Mouse (Mus musculus) lung, postnatal 0 days (tissue): Measurements from ENCODE around the gene Ube2h.
A peak's percentile ranks its signal among the peaks of the same experiment; 100 is the strongest.

Experiments
- CTCF ChIP-seq: IDR thresholded peaks from 2 replicates; pipeline ENCODE4 v1.5.1; 2016; ENCODE audit warnings: antibody characterized with exemption, mild to moderate bottlenecking
- EP300 ChIP-seq: IDR thresholded peaks from 2 replicates; pipeline ENCODE4 v1.6.1; 2016; ENCODE audit warnings: antibody characterized with exemption, mild to moderate bottlenecking, control low read depth

DNA sequence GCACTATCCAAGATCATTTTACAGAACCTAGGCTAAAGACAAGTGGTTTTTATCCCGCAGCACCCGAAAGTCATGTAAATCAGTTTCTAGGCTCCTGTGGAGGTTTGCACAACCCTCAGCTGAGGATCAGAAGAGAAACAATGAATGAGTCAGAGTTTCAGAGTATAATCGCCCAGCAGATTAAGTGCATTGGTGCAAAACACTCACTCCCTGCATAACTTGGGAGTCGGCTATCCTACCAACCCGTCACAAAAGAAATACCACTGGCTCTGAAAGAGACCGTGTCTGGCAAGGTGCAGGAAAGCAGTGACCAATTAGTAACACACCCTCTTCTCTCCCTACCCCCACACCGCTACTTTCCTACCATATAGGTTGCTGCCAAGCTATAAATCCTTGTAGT, 3.4 kb downstream of the Ube2h start:
- no peak for TF ChIP-seq CTCF
- peak; percentile 25; the same call in 1 of the 2 replicates for TF ChIP-seq EP300
